Mouse (Mus musculus): ENCODE measurements around the gene Kcnk10. TPM values are rescaled to one million over a fixed set of nuclear protein-coding genes. Genes with fewer than 3 reads are reported as not detected.

Gene Kcnk10
- total RNA-seq, 2 experiments from 2014 or later: 15.2 to 18.3 TPM

DNA sequence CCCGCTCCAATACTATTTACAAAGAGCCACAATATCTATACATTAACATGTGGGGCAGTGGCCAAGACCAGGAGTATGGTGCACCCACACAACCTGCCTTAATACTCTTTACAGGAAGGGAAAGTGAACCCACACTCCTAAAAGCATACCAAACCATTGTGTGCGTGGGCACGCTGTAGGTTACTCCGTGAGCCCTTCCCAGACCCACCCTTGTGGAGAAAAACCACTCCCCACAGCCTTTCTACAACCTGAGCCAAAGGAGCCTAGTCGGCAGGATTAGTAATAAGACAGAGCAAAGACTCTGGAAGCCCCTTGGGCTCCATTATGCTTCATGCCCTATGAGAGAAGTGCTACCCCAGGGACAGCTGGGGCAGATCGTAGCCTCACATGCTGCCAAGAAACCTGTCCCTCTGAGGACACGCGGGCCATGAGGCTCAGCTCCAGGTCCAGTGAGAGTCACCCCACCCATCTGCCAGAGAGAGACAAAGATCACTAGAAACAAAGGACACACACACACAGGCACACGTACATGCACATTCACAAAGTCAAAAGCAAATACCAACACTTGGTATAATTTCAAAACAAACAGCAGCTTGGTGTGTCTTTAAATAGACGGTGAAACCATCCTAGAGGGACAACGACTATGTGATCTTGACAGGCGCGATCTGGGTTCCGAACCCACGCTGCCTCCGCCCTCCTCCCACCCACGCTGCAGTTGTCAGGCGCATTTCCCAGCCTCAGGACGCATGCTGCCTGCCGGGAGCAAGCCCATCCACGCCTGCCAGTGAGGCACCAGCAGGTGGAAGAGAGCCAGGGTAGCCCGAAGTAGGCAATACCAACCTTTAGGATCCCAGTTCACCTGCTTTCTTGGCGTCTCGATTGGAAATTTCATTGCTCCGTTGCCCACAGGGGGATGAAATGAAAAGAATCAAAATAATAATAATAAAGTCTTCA, 4.5 kb downstream of the Kcnk10 start:
- DNase-seq (ENCODE audit: extremely low spot score in 1 of 2, low spot score in 1 of 2): peak; percentile 62 to 69

DNA sequence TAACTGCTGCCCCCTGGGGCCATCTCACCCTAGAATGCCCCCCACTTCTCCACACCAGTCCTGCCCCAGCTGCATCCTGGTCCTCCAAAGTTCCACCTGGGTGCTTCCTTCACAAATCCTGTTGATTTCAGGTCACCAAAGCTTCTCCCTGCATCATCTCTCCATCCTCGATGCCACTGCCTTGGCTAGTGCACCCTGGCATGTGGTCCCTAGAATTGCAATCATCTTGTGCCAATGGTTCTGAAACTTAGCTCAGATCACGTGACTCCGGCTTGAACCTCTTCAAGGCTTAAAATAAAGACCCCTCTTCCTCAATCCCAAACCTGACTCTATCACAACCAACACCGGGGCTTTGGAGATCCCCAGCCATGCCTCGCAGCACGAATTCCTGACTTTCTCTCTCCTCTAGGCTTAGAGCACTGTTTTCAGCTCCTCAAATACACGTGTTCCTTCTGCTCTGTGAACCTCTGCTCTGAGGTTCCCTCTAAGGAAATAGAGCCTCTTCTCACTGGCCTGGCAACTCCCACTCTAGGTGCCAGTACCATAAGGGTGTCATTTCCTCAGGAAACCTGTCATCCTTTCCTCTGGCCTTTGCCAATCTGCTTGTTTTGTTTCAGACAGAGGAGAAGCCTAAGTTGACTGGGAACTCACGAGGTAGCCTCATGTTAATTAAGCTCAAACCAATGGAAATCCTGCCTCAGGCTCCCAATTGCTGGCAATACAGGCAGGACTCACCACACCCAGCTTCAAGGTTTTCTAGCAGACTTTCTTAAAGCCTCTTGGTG, 6.0 kb downstream of the Kcnk10 start:
- DNase-seq (ENCODE audit: extremely low spot score in 1 of 2, low spot score in 1 of 2): no peak

DNA sequence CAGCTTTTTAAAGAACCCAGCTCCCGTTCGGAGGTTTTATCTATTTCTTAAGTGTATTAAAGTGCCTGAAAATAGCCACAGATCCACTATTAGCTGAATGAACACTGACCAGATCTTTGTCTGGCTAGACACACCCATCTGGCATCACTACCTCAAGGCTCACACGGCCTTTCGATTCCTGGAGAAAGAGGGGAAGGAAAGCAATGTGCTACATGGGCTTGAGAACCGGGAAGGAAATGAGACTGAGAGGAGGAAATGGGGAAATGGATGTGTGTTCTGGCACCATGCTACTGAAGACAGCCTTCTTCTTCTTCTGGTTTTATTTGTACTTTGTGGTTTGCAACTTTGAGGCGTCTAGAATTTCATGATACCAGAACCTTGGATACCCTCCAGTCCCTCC, 8.7 kb downstream of the Kcnk10 start:
- DNase-seq (ENCODE audit: extremely low spot score in 1 of 2, low spot score in 1 of 2): no peak

DNA sequence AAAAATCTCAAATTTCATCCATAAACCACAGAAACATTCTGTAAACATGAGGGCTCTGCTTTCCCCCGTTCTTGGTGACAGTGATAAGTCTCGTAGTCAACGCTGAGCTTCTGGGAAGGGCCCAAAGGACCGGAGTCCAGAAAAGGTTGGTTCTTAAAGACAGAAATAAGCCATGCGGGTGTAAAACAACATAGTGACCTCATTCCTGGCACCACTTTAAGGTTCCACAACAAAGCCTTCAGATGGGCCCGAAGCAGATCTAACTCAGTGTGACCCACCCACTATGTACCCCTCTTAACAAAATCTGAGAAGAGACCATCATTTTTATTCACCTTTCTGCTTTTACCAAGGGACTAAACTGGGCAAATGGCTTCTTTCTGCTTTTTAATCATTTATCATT, 10.2 kb downstream of the Kcnk10 start:
- DNase-seq (ENCODE audit: extremely low spot score in 1 of 2, low spot score in 1 of 2): no peak

DNA sequence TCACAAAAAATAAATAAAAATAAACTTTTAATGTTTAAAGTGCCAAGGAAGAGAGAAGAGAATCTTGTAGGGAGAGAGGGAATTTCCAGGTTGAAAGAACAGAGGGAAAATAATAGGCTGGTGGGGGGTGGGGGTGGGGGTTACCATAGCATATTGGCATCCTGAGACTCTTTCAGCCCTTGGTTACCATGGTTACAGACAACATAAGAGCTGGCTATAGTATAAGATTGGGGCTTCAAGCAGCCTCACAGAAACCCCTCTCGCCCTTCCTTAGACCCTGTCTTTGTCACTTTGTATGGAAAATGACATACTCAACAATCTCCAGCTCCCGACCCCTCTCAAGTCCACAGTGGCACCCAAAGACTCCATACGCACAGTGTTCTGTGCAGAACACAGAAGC, 13.7 kb downstream of the Kcnk10 start:
- DNase-seq (ENCODE audit: extremely low spot score in 1 of 2, low spot score in 1 of 2): no peak

DNA sequence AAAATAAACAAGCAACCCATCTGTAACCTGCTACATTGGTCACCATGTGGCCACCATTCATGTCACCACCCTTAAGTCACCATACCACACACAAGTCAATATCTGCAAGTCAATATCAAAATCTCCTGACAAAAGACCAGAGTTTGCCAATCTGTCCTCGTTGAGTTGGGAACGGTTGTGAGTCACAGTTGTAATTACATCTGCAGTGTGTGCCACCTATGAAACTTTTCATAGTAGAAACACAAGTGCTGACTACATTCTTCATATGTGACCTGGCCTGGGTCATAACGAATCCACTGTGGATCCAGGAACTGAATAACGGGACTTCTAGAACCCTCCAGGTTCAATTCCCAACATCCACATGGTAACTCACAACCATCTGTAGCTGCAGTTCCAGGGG, 14.8 kb downstream of the Kcnk10 start:
- DNase-seq (ENCODE audit: extremely low spot score in 1 of 2, low spot score in 1 of 2): no peak

DNA sequence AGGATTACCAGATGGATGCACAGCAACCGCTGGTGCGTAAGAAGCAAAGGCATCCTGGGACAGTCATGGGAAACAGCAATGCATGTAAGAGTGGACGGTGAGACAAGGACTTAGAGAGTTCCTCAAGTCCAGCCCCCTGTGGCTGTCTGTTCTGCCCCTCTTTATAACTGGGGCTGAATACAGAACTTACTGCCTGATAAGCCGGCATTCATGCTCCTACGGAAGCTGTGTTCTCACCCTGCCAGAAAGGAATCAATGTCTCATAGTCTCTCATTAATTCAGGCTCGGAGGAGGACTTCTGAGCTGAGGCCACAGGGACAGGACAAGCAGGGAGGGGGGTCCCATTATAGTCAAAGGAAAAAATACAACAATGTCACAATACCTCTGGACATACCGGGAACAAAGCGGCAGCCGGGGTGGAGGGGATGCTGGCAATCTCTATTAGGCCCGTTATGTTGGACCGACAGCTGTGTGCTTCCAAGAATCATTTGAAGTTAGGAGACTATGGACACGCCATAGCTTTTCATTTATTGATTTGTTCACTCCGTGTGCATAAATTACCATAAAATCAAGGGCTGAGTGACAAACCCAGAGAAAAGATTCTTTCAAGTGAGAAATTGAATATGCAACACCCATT, 15.7 kb downstream of the Kcnk10 start:
- DNase-seq (ENCODE audit: extremely low spot score in 1 of 2, low spot score in 1 of 2): no peak

DNA sequence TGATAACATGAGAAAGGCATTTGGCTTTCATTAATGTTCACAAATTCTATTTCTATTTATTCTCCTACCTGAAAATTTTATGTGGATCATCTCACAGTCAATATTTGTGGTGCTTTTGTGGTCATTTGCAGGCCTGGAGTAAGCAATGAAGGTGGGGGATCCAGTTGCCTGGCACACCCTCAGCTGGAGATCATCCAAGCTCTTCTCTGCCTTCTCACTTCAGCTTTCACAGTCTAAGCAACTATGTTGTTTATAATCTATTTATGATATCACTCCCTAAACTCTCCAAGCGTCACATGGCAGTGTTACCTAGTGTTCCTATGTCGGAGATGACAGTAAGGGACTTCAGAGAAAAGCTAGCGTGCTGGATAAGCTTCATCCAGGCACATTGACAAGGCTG, 18.1 kb downstream of the Kcnk10 start:
- no peak for DNase-seq (ENCODE audit: extremely low spot score in 1 of 2, low spot score in 1 of 2)

DNA sequence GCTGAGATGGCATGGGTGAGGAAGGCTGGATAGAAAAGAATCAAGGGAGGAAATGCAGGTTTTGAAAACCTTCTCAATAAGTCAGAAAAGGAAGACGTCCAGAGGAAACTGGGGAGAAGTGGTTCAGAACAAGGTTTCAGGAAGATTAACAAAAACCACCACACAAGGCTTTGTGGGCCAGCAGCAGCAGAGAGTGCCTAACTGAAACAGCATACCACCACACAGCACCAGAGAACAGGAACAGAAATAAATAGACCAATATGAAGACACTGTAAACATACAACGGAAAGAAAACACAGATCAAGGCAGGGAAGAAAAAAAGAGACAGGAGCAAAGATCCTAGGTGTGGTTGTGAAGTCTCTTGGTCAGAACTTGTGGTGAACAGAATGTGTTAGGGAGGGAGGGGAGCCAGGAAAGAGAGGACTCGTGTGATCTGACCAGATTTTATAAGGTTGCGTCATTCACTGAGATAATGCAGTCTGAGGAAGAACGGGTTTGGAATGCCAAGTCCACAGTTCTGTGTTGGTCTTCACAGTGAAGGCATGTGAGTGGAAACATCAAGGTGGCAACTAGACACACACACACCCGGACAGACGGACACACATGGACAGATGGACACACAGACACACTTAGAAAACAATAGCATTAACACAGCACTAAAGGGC, 21.0 kb downstream of the Kcnk10 start:
- no peak for DNase-seq (ENCODE audit: extremely low spot score in 1 of 2, low spot score in 1 of 2)

DNA sequence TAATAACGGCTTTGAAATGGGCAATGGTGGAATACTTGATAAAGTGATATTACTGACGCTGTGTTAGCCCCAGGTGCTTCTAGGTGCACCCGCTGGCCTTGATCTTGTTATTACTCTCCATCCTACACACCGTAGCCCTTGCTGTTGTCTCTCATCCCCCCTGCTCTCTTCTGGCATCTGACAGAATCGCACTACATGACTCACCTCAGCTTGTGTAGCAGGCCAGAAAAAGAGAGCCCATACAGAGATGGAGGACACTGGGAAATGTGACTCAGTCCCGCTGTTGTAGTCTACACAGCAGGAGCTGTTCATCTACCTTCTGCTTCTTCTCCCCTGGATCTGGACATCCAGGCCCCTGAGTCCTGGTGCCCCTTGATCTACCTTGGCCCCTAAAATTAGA, 28.1 kb downstream of the Kcnk10 start:
- no peak for DNase-seq (ENCODE audit: extremely low spot score in 1 of 2, low spot score in 1 of 2)

DNA sequence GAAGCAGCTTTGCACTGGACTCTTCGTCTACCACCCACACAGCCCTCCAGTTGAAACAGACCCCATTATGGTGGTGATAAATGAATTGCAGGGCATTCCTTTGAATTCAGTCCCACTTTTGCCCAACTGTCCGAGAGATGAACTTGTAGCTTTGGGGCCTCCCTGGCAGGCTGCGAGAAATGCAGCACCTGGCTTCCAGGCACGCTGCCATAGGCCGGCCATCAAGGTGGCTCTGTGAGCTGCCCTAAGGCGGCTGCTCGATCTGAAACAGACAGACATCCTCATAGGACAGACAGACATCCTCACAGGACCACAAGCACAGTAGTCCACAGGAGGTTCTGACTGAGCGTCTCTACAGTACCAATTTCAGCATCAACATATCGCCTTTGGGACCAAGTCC, 30.0 kb downstream of the Kcnk10 start:
- DNase-seq (ENCODE audit: extremely low spot score in 1 of 2, low spot score in 1 of 2): no peak

DNA sequence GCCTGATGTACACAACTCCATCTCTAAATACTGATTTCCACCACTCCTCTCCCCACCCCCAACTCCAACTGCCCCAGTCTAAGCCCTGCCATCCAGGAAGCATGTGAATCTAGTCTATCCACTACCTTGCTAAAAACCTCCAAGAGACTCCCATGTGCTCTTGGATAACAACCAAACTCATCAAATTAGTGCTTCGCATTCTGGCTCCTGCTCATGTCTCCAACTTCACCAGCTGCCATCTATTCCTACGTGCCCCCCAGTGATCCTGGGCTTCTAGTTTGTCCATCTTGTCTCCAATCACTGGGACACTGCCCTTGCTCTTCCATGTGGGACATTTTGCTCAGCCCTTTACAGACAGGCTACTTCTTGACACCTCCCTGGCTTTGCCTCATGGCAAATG, 32.2 kb downstream of the Kcnk10 start:
- DNase-seq (ENCODE audit: extremely low spot score in 1 of 2, low spot score in 1 of 2): no peak

DNA sequence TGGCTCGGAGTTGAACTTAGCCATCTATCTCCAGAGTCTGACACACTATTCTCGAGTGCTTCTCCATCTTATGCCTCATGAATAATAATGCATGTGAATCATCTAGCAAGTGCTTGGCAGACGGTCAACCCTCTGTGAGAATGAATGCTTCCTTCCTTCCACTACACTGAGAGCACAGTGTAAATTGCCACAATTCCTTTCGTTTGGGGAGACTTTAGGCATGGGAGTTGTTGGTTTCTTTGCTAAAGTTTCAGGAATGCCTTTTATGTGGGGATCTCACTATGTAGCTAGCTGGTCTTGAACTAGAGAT, 32.9 kb downstream of the Kcnk10 start:
- peak in 1 of 2 experiments; percentile 52 for DNase-seq (ENCODE audit: extremely low spot score in 1 of 2, low spot score in 1 of 2)

DNA sequence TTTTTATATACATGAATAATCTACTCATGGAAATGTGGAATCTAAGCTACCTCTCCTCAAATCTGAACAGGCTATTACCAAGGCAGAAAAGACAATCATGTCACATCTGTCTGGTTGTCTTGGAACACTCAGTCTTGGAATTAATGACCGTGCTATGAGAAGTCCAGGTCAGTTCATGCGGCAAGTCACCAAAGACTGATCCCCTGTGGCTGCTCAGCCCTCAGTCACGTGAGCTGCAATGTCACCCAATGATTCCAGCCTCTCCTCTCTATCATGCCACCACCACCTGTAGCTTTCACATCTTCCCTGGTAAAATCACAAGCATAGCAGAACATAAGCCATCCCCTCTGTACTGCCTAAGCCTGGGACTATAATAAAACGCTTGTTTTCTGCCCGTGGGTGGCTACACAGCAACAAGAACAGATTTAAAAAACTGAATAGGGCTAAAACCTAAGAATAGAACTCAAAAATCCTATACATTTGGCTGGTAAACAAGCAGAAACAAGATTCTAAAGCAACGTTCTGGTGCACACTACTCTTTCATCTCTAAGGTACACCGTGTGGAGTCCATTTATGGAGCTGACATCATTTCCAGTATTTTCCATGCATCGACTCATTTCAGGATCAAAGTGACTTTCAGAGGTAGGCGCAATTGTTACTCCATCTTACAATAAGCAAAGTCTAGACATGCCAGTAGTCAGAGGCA, 33.4 kb downstream of the Kcnk10 start:
- DNase-seq (ENCODE audit: extremely low spot score in 1 of 2, low spot score in 1 of 2): no peak

DNA sequence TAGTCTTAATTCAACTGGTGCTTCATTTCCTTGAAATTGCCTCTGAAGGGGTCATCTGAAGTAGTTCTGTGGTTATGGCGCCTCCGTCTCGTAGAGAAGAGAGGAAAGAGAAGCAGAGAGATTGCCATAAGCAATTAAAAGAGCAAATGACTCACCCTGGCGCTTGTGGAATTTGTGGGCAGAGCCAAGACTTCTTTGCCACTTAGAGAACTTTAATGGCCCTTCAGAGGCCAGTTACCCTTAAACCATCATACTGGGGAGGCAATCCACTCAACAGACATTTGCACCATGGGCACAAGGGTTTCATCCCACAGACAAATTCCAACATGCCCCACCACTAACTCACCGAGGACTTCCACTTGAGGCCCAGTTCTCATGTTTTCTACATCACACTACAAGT, 41.4 kb downstream of the Kcnk10 start:
- no peak for DNase-seq (ENCODE audit: extremely low spot score in 1 of 2, low spot score in 1 of 2)

DNA sequence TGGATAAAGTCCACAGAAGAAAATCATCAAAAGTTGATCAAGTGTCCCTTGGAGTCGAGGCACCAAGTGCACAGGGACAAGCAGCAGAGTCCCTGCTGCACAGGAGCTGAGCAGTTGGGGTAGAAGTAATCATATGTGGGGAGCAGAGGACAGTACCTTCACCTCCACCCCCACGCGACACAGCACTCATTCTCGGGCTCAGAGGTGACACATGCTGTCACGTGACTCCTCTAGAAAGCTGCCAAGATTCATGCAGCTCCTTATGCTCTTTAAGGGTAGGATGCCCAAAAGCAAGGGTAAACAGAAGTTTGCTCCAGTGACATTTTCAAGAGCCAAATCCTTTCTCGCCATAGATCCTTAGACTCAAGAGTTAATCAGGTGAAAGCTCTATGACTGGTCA, 42.1 kb downstream of the Kcnk10 start:
- no peak for DNase-seq (ENCODE audit: extremely low spot score in 1 of 2, low spot score in 1 of 2)

DNA sequence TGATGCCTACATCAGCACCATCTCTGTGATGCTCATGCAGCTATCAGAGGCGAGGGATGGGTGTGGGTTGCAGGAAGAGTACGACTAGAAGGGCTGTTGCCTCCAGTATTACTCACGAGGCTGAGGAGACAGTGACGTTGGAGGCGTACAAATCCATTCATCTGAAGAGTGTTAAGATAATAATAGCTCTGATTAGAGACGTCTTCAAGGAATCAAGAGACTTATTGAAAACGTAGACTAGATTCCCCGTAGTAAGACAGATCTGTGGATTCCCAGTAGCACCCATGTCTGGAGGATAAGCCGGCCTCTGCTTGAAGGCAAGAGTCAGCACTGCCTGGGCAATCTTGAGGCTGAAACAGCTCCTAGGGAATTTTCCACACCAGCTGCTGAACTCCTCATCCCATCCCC, 42.6 kb downstream of the Kcnk10 start:
- no peak for DNase-seq (ENCODE audit: extremely low spot score in 1 of 2, low spot score in 1 of 2)

DNA sequence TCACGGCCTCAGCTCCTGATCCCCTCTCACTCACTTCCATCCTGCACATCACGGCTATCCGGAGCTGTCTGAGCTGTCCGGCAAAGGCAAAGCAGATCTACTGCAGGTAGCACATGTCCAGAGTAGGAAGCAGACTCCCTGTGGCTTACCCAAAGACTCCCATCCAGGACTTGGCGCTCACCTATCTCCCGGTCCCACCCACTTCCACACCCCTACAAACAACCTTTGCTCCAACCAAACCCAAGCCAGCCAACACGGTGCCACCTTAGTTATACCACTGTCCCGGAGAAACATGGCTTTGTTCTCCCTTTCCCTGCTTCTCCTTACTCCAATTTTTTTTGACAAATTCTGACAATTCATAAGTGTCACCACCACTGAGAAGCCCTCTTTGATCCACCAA, 49.5 kb downstream of the Kcnk10 start:
- DNase-seq (ENCODE audit: extremely low spot score in 1 of 2, low spot score in 1 of 2): no peak

DNA sequence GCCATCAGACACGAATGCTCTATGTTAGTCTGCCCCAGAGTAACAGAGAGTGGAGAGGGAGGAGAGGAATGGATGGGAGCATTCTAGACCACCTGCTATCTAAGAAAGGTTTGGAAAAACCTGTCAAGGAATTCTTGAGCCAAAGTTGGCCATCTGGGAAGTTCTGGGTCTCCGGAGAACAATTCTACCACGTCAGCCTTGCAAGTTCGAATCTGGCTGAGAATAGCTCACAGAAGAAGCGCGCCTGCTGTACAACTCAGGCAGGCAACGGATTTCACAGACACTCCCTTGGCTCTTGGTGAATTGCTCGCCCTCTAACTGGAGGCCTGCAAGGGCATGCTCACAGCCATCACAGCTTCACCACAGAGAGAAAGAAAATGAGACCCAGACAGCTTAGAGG, 52.7 kb downstream of the Kcnk10 start:
- DNase-seq (ENCODE audit: extremely low spot score in 1 of 2, low spot score in 1 of 2): no peak
